Mouse (Mus musculus) hindbrain, embryonic 15.5 days (tissue): ENCODE measurements around the gene Spon1. TPM values are rescaled to one million over a fixed set of nuclear protein-coding genes. Genes with fewer than 3 reads are reported as not detected.

Experiments
- ATAC-seq: fragments of 200-750 bp; cut with Nextera tagmentation; 2 replicates; pipeline ENCODE4 v1.8.0; 2017; ENCODE audit warnings: low read depth, moderate number of reproducible peaks, moderate TSS enrichment; ENCODE audit not compliant: low FRiP score
- H3K27ac ChIP-seq: fragments of 300-500 bp; sonication (generic); replicated peaks from 2 replicates; pipeline ENCODE4 v1.5.1; 2015; ENCODE audit warnings: mild to moderate bottlenecking, inconsistent platforms
- H3K27me3 ChIP-seq: fragments of 300-500 bp; sonication (generic); 2 replicates; pipeline ENCODE4 v1.6.1; 2015; ENCODE audit warnings: control low read depth, inconsistent platforms
- H3K36me3 ChIP-seq: fragments of 300-500 bp; sonication (generic); 2 replicates; pipeline ENCODE4 v1.6.1; 2015; ENCODE audit warnings: control low read depth, inconsistent platforms
- H3K4me1 ChIP-seq: fragments of 300-500 bp; sonication (generic); replicated peaks from 2 replicates; pipeline ENCODE4 v1.6.1; 2015; ENCODE audit warnings: control low read depth, inconsistent platforms
- H3K4me2 ChIP-seq: fragments of 300-500 bp; sonication (generic); 2 replicates; pipeline ENCODE4 v1.6.1; 2015; ENCODE audit warnings: moderate library complexity, mild to moderate bottlenecking, inconsistent platforms
- H3K4me3 ChIP-seq: fragments of 300-500 bp; sonication (generic); 2 replicates; pipeline ENCODE4 v1.5.1; 2015; ENCODE audit warnings: mild to moderate bottlenecking, inconsistent platforms
- H3K9ac ChIP-seq: fragments of 300-500 bp; sonication (generic); 2 replicates; pipeline ENCODE4 v1.6.1; 2015; ENCODE audit warnings: inconsistent platforms
- H3K9me3 ChIP-seq: fragments of 300-500 bp; sonication (generic); 2 replicates; pipeline ENCODE4 v1.6.1; 2016; ENCODE audit warnings: control low read depth, inconsistent platforms
- WGBS: fragments of 180-500 bp; shearing (Covaris S2); methylation state at CpG from one replicate; pipeline ENCODE4 v1.1.7; 2015; 5-methylcytosine and 5-hydroxymethylcytosine counted together
- polyA plus RNA-seq: library from polyadenylated mRNA; unstranded; fragments of >200 nt; fragmentation: Nextera tagmentation; extraction: Ambion mirVana; gene quantifications from 2 replicates; pipeline ENCODE4 v1.2.1, GENCODE M21; 2015

Spon1 gene
- polyA plus RNA-seq, 1 experiment from 2014 or later = 73.6 TPM

DNA sequence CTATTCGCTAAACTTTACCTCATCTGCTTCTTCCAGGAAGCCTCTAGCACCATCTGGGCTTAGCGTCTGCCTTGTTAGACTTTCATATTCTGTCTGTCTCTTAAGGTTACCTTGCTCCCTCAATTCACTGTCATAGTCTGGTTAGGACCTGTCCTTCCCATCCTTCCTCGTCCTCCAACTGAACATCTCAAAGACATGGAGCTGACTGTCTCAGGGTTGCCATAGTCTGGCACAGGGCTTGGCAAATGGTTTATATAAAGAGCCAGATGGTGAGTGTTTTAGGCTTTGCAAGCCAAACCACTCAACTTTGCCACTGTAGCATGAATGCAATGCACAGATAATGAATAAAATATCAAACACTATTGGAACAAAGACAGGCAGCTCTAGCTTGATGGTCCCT lies 153.1 kb downstream of the Spon1 start:
- Histone ChIP-seq H3K4me3 (no peak overlapping the region), H3K4me1 (no peaks in the 10 kb centered on the region), H3K4me2 (no peak overlapping the region), H3K9ac (no peak overlapping the region), H3K27me3 (no peaks in the 10 kb centered on the region), H3K36me3 (no peaks in the 10 kb centered on the region), H3K9me3 (no peaks in the 10 kb centered on the region), H3K27ac (no peak overlapping the region)
- 85% methylated on average over 3 of the region's 3 CpGs for WGBS
- no peak for ATAC-seq

DNA sequence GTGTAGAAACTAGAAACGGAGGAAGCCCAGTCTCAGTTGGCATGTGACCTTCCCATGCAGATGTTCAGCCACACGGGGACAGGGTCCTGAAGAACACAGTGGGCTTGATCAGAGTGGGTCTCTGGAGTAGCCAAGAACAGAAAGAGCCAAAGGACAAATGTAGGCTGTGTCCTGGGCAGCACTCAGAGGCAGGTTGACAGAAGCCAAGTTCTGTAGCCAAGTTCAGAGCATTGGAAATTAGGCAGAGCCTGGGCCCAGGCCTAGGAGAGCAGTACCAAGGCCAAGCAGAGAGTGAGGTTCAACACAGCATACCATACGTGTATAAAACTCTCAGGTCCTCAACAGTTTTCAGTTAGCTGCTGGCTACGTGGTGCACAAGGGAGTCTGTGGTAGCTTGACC lies 153.7 kb downstream of the Spon1 start:
- ATAC-seq = no peak
- WGBS = 80% methylated on average over 4 of the region's 4 CpGs
- H3K27ac ChIP-seq = no peak overlapping the region

DNA sequence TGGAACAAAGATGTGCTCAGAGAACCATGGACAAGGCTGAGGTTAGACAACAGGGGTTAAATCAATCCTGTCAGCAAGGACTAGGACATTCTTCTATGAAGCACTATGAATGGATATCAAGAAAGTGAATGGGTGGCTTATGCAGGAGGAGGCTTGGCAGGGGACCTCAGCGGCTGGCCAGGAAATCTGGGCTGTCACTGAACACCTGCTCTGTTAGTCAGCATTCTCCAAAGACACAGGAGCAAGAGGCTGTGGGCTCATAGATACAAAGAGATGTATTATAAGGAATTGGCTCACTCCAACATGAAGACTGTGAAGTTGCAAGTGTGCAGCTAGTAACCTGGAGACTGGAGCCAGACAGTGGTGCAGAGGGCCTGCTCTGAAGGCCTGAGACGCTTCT lies 154.3 kb downstream of the Spon1 start:
- no peaks in the 10 kb centered on the region for H3K4me1 ChIP-seq
- no peaks in the 10 kb centered on the region for H3K9me3 ChIP-seq
- H3K4me3 ChIP-seq = no peak overlapping the region
- no peak for ATAC-seq
- no peaks in the 10 kb centered on the region for H3K36me3 ChIP-seq
- WGBS = 85% methylated on average over 2 of the region's 2 CpGs
- H3K9ac ChIP-seq = no peak overlapping the region
- no peak overlapping the region for H3K27ac ChIP-seq
- no peak overlapping the region for H3K4me2 ChIP-seq
- no peaks in the 10 kb centered on the region for H3K27me3 ChIP-seq

More for the DNA sequence above, 153.7 kb downstream of the Spon1 start:
- H3K36me3 ChIP-seq = no peaks in the 10 kb centered on the region
- no peaks in the 10 kb centered on the region for H3K27me3 ChIP-seq
- no peak overlapping the region for H3K9ac ChIP-seq
- H3K4me3 ChIP-seq = no peak overlapping the region
- no peaks in the 10 kb centered on the region for H3K4me1 ChIP-seq
- no peak overlapping the region for H3K4me2 ChIP-seq
- H3K9me3 ChIP-seq = no peaks in the 10 kb centered on the region

DNA sequence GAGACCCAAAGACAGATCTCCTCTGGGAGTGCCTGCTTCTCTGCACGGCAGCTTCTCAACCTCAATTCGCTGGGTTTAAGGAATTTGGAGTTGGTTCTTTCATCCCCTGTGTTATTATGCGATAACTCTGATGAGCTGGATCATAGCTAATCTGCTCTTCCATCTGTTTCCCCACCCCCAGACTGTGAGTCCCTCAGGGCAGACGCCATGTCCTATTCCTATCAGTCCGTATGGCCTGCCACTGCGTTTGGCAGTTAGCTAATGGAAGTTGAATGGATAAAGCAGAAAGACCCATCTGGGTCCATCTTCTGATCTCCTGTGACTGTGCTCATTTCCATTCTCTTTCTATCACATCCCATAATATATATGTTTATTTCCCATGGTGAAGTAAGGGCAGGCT lies 158.8 kb downstream of the Spon1 start:
- H3K9ac ChIP-seq = no peak overlapping the region
- no peaks in the 10 kb centered on the region for H3K27me3 ChIP-seq
- no peak for ATAC-seq
- H3K27ac ChIP-seq = no peak overlapping the region
- no peaks in the 10 kb centered on the region for H3K36me3 ChIP-seq
- 57% methylated on average over 6 of the region's 6 CpGs for WGBS
- H3K4me1 ChIP-seq = no peaks in the 10 kb centered on the region
- no peak overlapping the region for H3K4me3 ChIP-seq
- no peaks in the 10 kb centered on the region for H3K9me3 ChIP-seq
- H3K4me2 ChIP-seq = no peak overlapping the region

DNA sequence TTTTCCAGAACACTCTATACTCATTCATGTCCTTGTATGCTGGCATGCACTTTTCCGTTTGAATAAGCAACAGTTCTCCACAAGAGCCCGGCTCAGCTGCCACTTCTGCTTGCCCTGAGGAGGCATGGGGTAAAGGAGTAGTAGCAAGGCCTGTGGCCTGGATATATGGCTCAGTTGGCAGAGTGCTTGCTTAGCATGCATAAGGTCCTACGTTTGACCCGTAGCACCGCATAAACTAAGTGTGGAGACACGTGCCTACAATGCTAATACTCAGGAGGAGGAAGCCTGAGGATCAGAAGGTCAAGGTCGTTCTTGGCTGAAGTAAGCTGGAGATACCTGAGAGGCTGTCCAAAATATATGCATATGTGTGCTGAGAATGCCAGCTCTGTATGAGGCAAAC lies 185.1 kb downstream of the Spon1 start:
- Histone ChIP-seq H3K9me3 (no peaks in the 10 kb centered on the region), H3K27me3 (no peaks in the 10 kb centered on the region), H3K4me3 (no peak overlapping the region), H3K27ac (no peak overlapping the region), H3K36me3 (no peaks in the 10 kb centered on the region), H3K4me1 (peaks cover 6% of the 10 kb centered on the region), H3K9ac (no peak overlapping the region), H3K4me2 (no peak overlapping the region)
- 75% methylated on average over 7 of the region's 7 CpGs for WGBS
- ATAC-seq = no peak

- Histone ChIP-seq H3K4me2 (no peak overlapping the region), H3K4me3 (no peak overlapping the region), H3K36me3 (no peaks in the 10 kb centered on the region), H3K9me3 (no peaks in the 10 kb centered on the region), H3K9ac (no peak overlapping the region), H3K27ac (no peak overlapping the region), H3K27me3 (no peaks in the 10 kb centered on the region), H3K4me1 (no peaks in the 10 kb centered on the region)
- WGBS = 49% methylated on average over 2 of the region's 2 CpGs
- no peak for ATAC-seq
These were observed 189.6 kb downstream of the Spon1 start for GRCm38 (mm10) chr7:113955431-113955830.

DNA sequence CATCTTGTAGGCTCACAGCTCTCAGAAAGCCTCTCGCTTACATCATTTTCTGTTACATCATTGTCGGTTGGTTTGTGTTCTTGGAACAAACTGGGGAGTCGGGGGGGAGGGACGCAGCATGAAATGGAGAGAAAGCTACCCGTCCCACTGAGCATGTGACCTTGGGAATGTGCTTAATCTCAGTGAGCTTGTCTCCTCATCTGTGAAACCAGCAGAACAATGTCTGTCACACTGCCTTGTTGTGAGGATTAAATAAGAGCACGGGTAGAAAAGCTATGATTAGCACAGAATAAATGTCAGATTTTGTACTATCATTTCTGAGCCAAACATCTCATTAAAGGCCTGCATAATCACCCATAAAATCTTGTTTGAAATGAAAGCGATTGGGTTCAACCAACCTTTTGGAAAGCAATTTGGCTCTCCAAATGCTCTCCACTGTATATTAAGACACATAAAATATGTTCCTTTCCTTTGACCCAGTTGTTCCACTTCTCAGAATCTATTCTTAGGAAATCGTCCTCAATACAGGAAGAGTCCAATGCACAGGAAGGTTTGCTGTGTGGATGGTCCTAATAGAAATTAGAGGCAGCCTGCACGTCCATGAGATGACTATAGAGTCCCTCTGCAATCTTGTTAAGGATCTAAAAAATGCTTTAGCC lies 195.2 kb downstream of the Spon1 start:
- Histone ChIP-seq H3K27me3 (no peaks in the 10 kb centered on the region), H3K9ac (no peak overlapping the region), H3K4me2 (no peak overlapping the region), H3K27ac (0 out of 2 replicates have a peak overlapping the region, but pooled peaks have one; percentile 7), H3K9me3 (no peaks in the 10 kb centered on the region), H3K4me1 (no peaks in the 10 kb centered on the region), H3K36me3 (no peaks in the 10 kb centered on the region), H3K4me3 (no peak overlapping the region)
- no peak for ATAC-seq
- WGBS = 59% methylated on average over 9 of the region's 9 CpGs

GRCm38 (mm10) chr7:113961500-113961895 lies 195.7 kb downstream of the Spon1 start:
- H3K27ac ChIP-seq = 0 out of 2 replicates have a peak overlapping the region, but pooled peaks have one; percentile 7
- no peaks in the 10 kb centered on the region for H3K9me3 ChIP-seq
- H3K36me3 ChIP-seq = no peaks in the 10 kb centered on the region
- H3K27me3 ChIP-seq = no peaks in the 10 kb centered on the region
- ATAC-seq = 0 out of 2 replicates have a peak, but pooled peaks have one; percentile 73
- H3K4me1 ChIP-seq = no peaks in the 10 kb centered on the region
- H3K4me2 ChIP-seq = no peak overlapping the region
- H3K4me3 ChIP-seq = no peak overlapping the region
- no peak overlapping the region for H3K9ac ChIP-seq
- 65% methylated on average over 3 of the region's 3 CpGs for WGBS

DNA sequence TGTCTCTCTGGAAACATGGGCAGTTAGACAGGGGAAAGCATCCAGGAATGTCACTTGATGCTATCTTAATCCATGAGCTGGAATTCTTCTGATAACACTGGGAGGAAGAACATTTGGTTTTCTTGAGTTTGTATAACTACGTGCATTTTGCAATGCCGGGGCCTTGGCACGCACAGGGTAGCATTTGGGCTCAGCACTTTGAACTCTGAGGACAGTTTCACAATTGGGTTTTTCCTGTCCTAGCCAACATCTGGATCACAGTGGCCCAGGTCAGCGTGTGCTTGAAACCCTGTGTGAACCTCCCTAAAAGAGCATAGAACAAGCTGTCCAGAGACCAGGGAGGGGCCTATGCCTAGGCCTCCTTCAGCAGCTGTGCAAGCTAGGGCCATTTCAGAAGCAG lies 196.3 kb downstream of the Spon1 start:
- Histone ChIP-seq H3K36me3 (no peaks in the 10 kb centered on the region), H3K9me3 (no peaks in the 10 kb centered on the region), H3K4me2 (no peak overlapping the region), H3K27me3 (no peaks in the 10 kb centered on the region), H3K4me3 (no peak overlapping the region), H3K4me1 (no peaks in the 10 kb centered on the region), H3K27ac (no peak overlapping the region), H3K9ac (no peak overlapping the region)
- 85% methylated on average over 4 of the region's 4 CpGs for WGBS
- no peak for ATAC-seq

- no peak overlapping the region for H3K9ac ChIP-seq
- no peak overlapping the region for H3K27ac ChIP-seq
- H3K27me3 ChIP-seq = no peaks in the 10 kb centered on the region
- no peak for ATAC-seq
- H3K36me3 ChIP-seq = no peaks in the 10 kb centered on the region
- no peaks in the 10 kb centered on the region for H3K4me1 ChIP-seq
- no peak overlapping the region for H3K4me3 ChIP-seq
- H3K4me2 ChIP-seq = no peak overlapping the region
- H3K9me3 ChIP-seq = no peaks in the 10 kb centered on the region
- 60% methylated on average over 4 of the region's 4 CpGs for WGBS
These were observed 198.0 kb downstream of the Spon1 start for GRCm38 (mm10) chr7:113963766-113964165.

GRCm38 (mm10) chr7:113965625-113966024 lies 199.8 kb downstream of the Spon1 start:
- Histone ChIP-seq H3K9me3 (no peaks in the 10 kb centered on the region), H3K9ac (no peak overlapping the region), H3K27ac (no peak overlapping the region), H3K27me3 (no peaks in the 10 kb centered on the region), H3K4me1 (no peaks in the 10 kb centered on the region), H3K4me3 (no peak overlapping the region), H3K4me2 (no peak overlapping the region), H3K36me3 (no peaks in the 10 kb centered on the region)
- 89% methylated on average over 8 of the region's 8 CpGs for WGBS
- no peak for ATAC-seq

DNA sequence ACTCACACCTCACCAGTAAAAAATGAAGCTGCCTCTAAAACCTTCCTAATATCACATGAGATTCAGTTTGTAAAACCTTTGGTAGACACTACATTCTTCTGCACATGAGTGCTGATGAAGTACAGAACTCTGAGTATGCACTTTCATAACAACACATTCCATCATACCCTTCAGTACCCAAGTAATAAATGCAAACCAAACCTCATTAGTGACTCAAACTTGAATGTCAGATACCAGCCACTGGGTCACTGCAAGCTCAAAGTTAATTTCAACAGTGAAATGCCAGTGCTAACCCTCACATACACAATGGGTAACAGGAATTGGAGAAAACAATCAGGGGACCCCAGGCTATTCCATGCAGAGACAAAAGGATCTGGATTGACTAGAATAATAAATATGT lies 203.4 kb downstream of the Spon1 start:
- H3K9me3 ChIP-seq = no peaks in the 10 kb centered on the region
- no peaks in the 10 kb centered on the region for H3K4me1 ChIP-seq
- no peak overlapping the region for H3K4me2 ChIP-seq
- no peak overlapping the region for H3K27ac ChIP-seq
- no peaks in the 10 kb centered on the region for H3K27me3 ChIP-seq
- H3K9ac ChIP-seq = no peak overlapping the region
- H3K36me3 ChIP-seq = no peaks in the 10 kb centered on the region
- no peak overlapping the region for H3K4me3 ChIP-seq
- ATAC-seq = no peak

GRCm38 (mm10) chr7:113972536-113972935 lies 206.7 kb downstream of the Spon1 start:
- Histone ChIP-seq H3K9ac (no peak overlapping the region), H3K4me3 (no peak overlapping the region), H3K27ac (no peak overlapping the region), H3K4me2 (no peak overlapping the region), H3K27me3 (no peaks in the 10 kb centered on the region), H3K9me3 (no peaks in the 10 kb centered on the region), H3K36me3 (no peaks in the 10 kb centered on the region), H3K4me1 (no peaks in the 10 kb centered on the region)
- no peak for ATAC-seq
- 89% methylated on average over 4 of the region's 4 CpGs for WGBS
